Mouse (Mus musculus) midbrain, embryonic 16.5 days (tissue): ENCODE data around the gene Jaml. TPM values are rescaled to one million over a fixed set of nuclear protein-coding genes. Genes with fewer than 3 reads are reported as not detected.
A peak's percentile ranks its signal among the peaks of the same experiment; 100 is the strongest.

ENCODE experiments used
- ATAC-seq: fragments of 200-750 bp; cut with Nextera tagmentation; 2 replicates; pipeline ENCODE4 v1.8.0; 2017; ENCODE audit warnings: moderate TSS enrichment
- H3K27ac ChIP-seq: fragments of 300-500 bp; sonication (generic); 2 replicates; pipeline ENCODE4 v1.5.1; 2014; ENCODE audit warnings: mild to moderate bottlenecking, low read length, mixed read lengths
- H3K27me3 ChIP-seq: fragments of 300-500 bp; sonication (generic); 2 replicates; pipeline ENCODE4 v1.6.1; 2014; ENCODE audit warnings: low read depth, low read length, mixed read lengths; ENCODE audit not compliant: control insufficient read depth, insufficient read depth
- H3K36me3 ChIP-seq: fragments of 300-500 bp; sonication (generic); 2 replicates; pipeline ENCODE4 v1.6.1; 2014; ENCODE audit warnings: mild to moderate bottlenecking, low read length, moderate library complexity, mixed read lengths; ENCODE audit not compliant: control insufficient read depth, insufficient read depth
- H3K4me1 ChIP-seq: fragments of 300-500 bp; sonication (generic); 2 replicates; pipeline ENCODE4 v1.6.1; 2014; ENCODE audit warnings: mild to moderate bottlenecking, low read length, mixed read lengths; ENCODE audit not compliant: control insufficient read depth, insufficient read depth
- H3K4me2 ChIP-seq: fragments of 300-500 bp; sonication (generic); 2 replicates; pipeline ENCODE4 v1.6.1; 2014; ENCODE audit warnings: mild to moderate bottlenecking, low read length, mixed read lengths
- H3K4me3 ChIP-seq: fragments of 300-500 bp; sonication (generic); 2 replicates; pipeline ENCODE4 v1.5.1; 2014; ENCODE audit warnings: low read depth, mild to moderate bottlenecking, low read length, moderate library complexity, mixed read lengths
- H3K9ac ChIP-seq: fragments of 300-500 bp; sonication (generic); 2 replicates; pipeline ENCODE4 v1.6.1; 2014; ENCODE audit warnings: low read depth, low read length, mixed read lengths
- H3K9me3 ChIP-seq: fragments of 300-500 bp; sonication (generic); replicated peaks from 2 replicates; pipeline ENCODE4 v1.6.1; 2014; ENCODE audit warnings: mild to moderate bottlenecking, low read length, mixed read lengths; ENCODE audit not compliant: control insufficient read depth, poor library complexity, severe bottlenecking
- WGBS: fragments of 180-500 bp; shearing (Covaris S2); extraction: QIAGEN DNeasy Blood & Tissue Kit; methylation state at CpG from one replicate; pipeline ENCODE4 v1.1.7; 2014; 5-methylcytosine and 5-hydroxymethylcytosine counted together
- polyA plus RNA-seq: library from polyadenylated mRNA; unstranded; fragments of >200 nt; fragmentation: Nextera tagmentation; extraction: Ambion mirVana; gene quantifications from 2 replicates; pipeline ENCODE4 v1.2.1, GENCODE M21; 2015

Gene Jaml
- polyA plus RNA-seq, 1 experiment from 2014 or later: 0.29 TPM

GRCm38 (mm10) chr9:45140945-45141344 lies 62.0 kb downstream of the Jaml start:
- Histone ChIP-seq H3K27ac (no peak overlapping the region), H3K36me3 (no peaks in the 10 kb centered on the region), H3K4me2 (no peak overlapping the region), H3K9me3 (no peaks in the 10 kb centered on the region), H3K4me3 (no peak overlapping the region), H3K9ac (no peak overlapping the region), H3K4me1 (peaks cover 14% of the 10 kb centered on the region), H3K27me3 (peaks cover 64% of the 10 kb centered on the region)
- WGBS: 58% methylated on average over 7 of the region's 7 CpGs
- ATAC-seq: no peak

- no peak for ATAC-seq
- H3K9me3 ChIP-seq: no peaks in the 10 kb centered on the region
- H3K27ac ChIP-seq: no peak overlapping the region
- H3K27me3 ChIP-seq: peaks cover 49% of the 10 kb centered on the region
- H3K9ac ChIP-seq: no peak overlapping the region
- 74% methylated on average over 3 of the region's 3 CpGs for WGBS
- no peak overlapping the region for H3K4me2 ChIP-seq
- no peaks in the 10 kb centered on the region for H3K36me3 ChIP-seq
- H3K4me1 ChIP-seq: peaks cover 16% of the 10 kb centered on the region
- H3K4me3 ChIP-seq: no peak overlapping the region
Measured at GRCm38 (mm10) chr9:45142686-45143085, 63.7 kb downstream of the Jaml start.

- no peak overlapping the region for H3K27ac ChIP-seq
- H3K4me3 ChIP-seq: peak overlapping the region; percentile 38
- peaks cover 4% of the 10 kb centered on the region; the same call in 1 of the 2 replicates for H3K4me1 ChIP-seq
- H3K9ac ChIP-seq: peak overlapping the region; percentile 50
- H3K27me3 ChIP-seq: peaks cover 30% of the 10 kb centered on the region
- 3% methylated on average over 27 of the region's 27 CpGs for WGBS
- ATAC-seq: peak; percentile 45; the same call in 1 of the 2 replicates
- peak overlapping the region; percentile 74 for H3K4me2 ChIP-seq
- H3K36me3 ChIP-seq: no peaks in the 10 kb centered on the region
- no peaks in the 10 kb centered on the region for H3K9me3 ChIP-seq
Measured at GRCm38 (mm10) chr9:45145533-45146266, 66.7 kb downstream of the Jaml start.

- ATAC-seq: 0 out of 2 replicates have a peak, but pooled peaks have one; percentile 14
- Histone ChIP-seq H3K36me3 (no peaks in the 10 kb centered on the region), H3K4me3 (peak overlapping the region; percentile 38), H3K9ac (peak overlapping the region; percentile 50), H3K27ac (no peak overlapping the region), H3K9me3 (no peaks in the 10 kb centered on the region), H3K27me3 (peaks cover 30% of the 10 kb centered on the region), H3K4me1 (peaks cover 4% of the 10 kb centered on the region; the same call in 1 of the 2 replicates), H3K4me2 (peak overlapping the region; percentile 74)
- WGBS: 1% methylated on average over 4 of the region's 5 CpGs
Measured at GRCm38 (mm10) chr9:45146267-45146597, 67.2 kb downstream of the Jaml start.

GRCm38 (mm10) chr9:45150933-45151332 lies 72.0 kb downstream of the Jaml start:
- WGBS: 80% methylated on average over 1 of the region's 1 CpGs
- ATAC-seq: no peak
- H3K9me3 ChIP-seq: no peaks in the 10 kb centered on the region
- no peak overlapping the region for H3K9ac ChIP-seq
- H3K4me1 ChIP-seq: peaks cover 2% of the 10 kb centered on the region; the same call in 1 of the 2 replicates
- H3K27me3 ChIP-seq: peaks cover 5% of the 10 kb centered on the region
- H3K4me3 ChIP-seq: no peak overlapping the region
- H3K36me3 ChIP-seq: no peaks in the 10 kb centered on the region
- no peak overlapping the region for H3K4me2 ChIP-seq
- H3K27ac ChIP-seq: no peak overlapping the region

- H3K9ac ChIP-seq: no peak overlapping the region
- no peaks in the 10 kb centered on the region for H3K9me3 ChIP-seq
- H3K4me2 ChIP-seq: no peak overlapping the region
- no peak overlapping the region for H3K27ac ChIP-seq
- peaks cover 3% of the 10 kb centered on the region; the same call in 1 of the 2 replicates for H3K27me3 ChIP-seq
- no peaks in the 10 kb centered on the region for H3K4me1 ChIP-seq
- ATAC-seq: no peak
- 79% methylated on average over 7 of the region's 7 CpGs for WGBS
- H3K36me3 ChIP-seq: no peaks in the 10 kb centered on the region
- H3K4me3 ChIP-seq: no peak overlapping the region
Measured at GRCm38 (mm10) chr9:45153361-45153760, 74.4 kb downstream of the Jaml start.

Other genes starting within 250 kb of the Jaml start
- gene Kmt2a, start 197.9 kb upstream of the Jaml start, polyA plus RNA-seq: 14.1 and 22.3 TPM in 2 replicates
- gene Atp5l, start 158.4 kb upstream of the Jaml start, polyA plus RNA-seq: 651 and 716 TPM in 2 replicates
- 33.5 and 39.3 TPM in 2 replicates for gene Ube4a, start 113.6 kb upstream of the Jaml start, polyA plus RNA-seq
- not detected in 2 replicates for gene Cd3g, start 98.8 kb upstream of the Jaml start, polyA plus RNA-seq
- gene Cd3d, start 97.4 kb upstream of the Jaml start, polyA plus RNA-seq: not detected in 2 replicates
- gene Cd3e, start 69.6 kb upstream of the Jaml start, polyA plus RNA-seq: 0.07 TPM in 1 of 2 replicates, not detected in the other
- gene Mpzl2, start 39.4 kb upstream of the Jaml start, polyA plus RNA-seq: 1.4 TPM in 2 replicates
- gene Mpzl3, start 24.0 kb upstream of the Jaml start, polyA plus RNA-seq: 0.75 and 1.2 TPM in 2 replicates
- gene Scn2b, start 38.6 kb downstream of the Jaml start, polyA plus RNA-seq: 10.0 and 11.3 TPM in 2 replicates
- gene Scn4b, start 59.2 kb downstream of the Jaml start, polyA plus RNA-seq: 0.28 and 0.31 TPM in 2 replicates
- 0.12 and 0.18 TPM in 2 replicates for gene BC049352, start 102.8 kb downstream of the Jaml start, polyA plus RNA-seq
- not detected in 2 replicates for gene Tmprss4, start 124.9 kb downstream of the Jaml start, polyA plus RNA-seq
- 0.48 and 0.64 TPM in 2 replicates for gene Il10ra, start 190.0 kb downstream of the Jaml start, polyA plus RNA-seq
- gene Tmprss13, start 239.9 kb downstream of the Jaml start, polyA plus RNA-seq: not detected in 2 replicates